In the genomic region with DNA sequence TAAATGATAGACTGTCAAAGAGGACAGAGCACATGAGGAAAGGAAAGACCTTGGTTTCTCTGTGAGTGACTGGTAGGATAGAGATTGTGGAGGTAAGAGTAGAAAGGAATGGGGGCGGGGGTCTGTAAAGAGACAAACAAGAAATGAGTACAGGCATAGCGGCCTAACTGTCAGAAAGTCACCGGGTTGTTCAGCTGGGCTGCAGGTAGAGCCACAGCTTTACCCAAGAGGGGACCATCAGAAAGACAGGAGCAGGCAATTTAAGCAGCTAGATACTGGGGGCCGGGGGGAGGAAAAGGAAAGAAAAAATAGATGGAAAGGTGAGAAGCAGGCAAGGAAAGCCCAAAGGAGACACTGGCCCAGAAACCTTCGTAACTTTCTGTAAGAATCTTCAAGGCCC, we compare ENCODE assay signal across 26 mouse cellular contexts. TPM values are rescaled to one million over a fixed set of nuclear protein-coding genes. Genes with fewer than 3 reads are reported as not detected.
"Had no signal": no experiment of that assay in that cellular context is flagged by ENCODE, and none has a peak within 500 bp of the region (broad histone marks: within the 10 kb centered on the region; RNA-seq: fewer than 3 reads in every experiment).

No protein-coding gene starts in this region.

- H3K9me3 ChIP-seq: heart, embryonic 13.5 days; heart, embryonic 15.5 days; hindbrain, embryonic 10.5 days; hindbrain, embryonic 12.5 days; intestine, embryonic 15.5 days; limb, embryonic 12.5 days; liver, embryonic 12.5 days had no signal

- H3K27ac ChIP-seq: heart, adult 2 months; heart, embryonic 13.5 days; heart, embryonic 15.5 days; hindbrain, embryonic 10.5 days; hindbrain, embryonic 12.5 days; hindbrain, embryonic 14.5 days; intestine, embryonic 15.5 days; limb, embryonic 12.5 days; liver, embryonic 12.5 days; liver, embryonic 14.5 days had no signal

- ATAC-seq: hindbrain, embryonic 16.5 days; inflammation-experienced regulatory T-cells, adult 6 months; intestine, embryonic 15.5 days; intestine, postnatal 0 days; liver, embryonic 12.5 days had no signal

- H3K9ac ChIP-seq: heart, embryonic 13.5 days; heart, embryonic 15.5 days; hindbrain, embryonic 12.5 days; hindbrain, embryonic 14.5 days; intestine, embryonic 15.5 days; limb, embryonic 12.5 days; liver, embryonic 12.5 days; liver, embryonic 14.5 days had no signal

- H3K4me2 ChIP-seq: heart, embryonic 11.5 days; heart, embryonic 13.5 days; heart, embryonic 15.5 days; hindbrain, embryonic 12.5 days; hindbrain, embryonic 14.5 days; intestine, embryonic 15.5 days; limb, embryonic 12.5 days; liver, embryonic 12.5 days had no signal

- H3K4me3 ChIP-seq: heart, adult 2 months; heart, embryonic 13.5 days; heart, embryonic 15.5 days; hindbrain, embryonic 10.5 days; hindbrain, embryonic 12.5 days; intestine, embryonic 15.5 days; liver, embryonic 12.5 days had no signal

- DNase-seq: gastrocnemius, postnatal 36 days; heart, adult 11 months; heart, adult 2 months; heart, postnatal 14 days; heart, postnatal 4 days; kidney, adult 18-20 months; kidney, adult 8-10 months; kidney, postnatal 10 days; kidney, postnatal 25 days; layer of hippocampus, adult 9-11 months; layer of hippocampus, postnatal 36 days; left cerebral cortex, postnatal 4 days had no signal

- H3K36me3 ChIP-seq: heart, embryonic 13.5 days; heart, embryonic 15.5 days; hindbrain, embryonic 10.5 days; hindbrain, embryonic 12.5 days; intestine, embryonic 15.5 days; limb, embryonic 12.5 days; liver, embryonic 12.5 days had no signal

- H3K4me1 ChIP-seq: heart, embryonic 15.5 days; hindbrain, embryonic 12.5 days; intestine, embryonic 15.5 days; limb, embryonic 12.5 days; liver, embryonic 12.5 days had no signal

- H3K27me3 ChIP-seq: heart, embryonic 13.5 days; heart, embryonic 15.5 days; hindbrain, embryonic 12.5 days; intestine, embryonic 15.5 days; limb, embryonic 12.5 days; liver, embryonic 12.5 days had no signal

RNA-seq across cellular contexts. Expression of a gene that starts 52.6 kb away (rescaled TPM):
- total RNA-seq: heart, adult 2 months; heart, postnatal 14 days; heart, postnatal 4 days; layer of hippocampus, postnatal 36 days had no signal
- polyA plus RNA-seq: heart, adult 2 months; heart, embryonic 11.5 days; heart, embryonic 13.5 days; heart, embryonic 15.5 days; heart, postnatal 0 days; hindbrain, embryonic 10.5 days; hindbrain, embryonic 12.5 days; inflammation-experienced regulatory T-cells, adult 6 months had no signal
